Mouse (Mus musculus) left cerebral cortex, adult 2 months (tissue): Measurements from ENCODE around the gene Sgo2a. TPM values are rescaled to one million over a fixed set of nuclear protein-coding genes. Genes with fewer than 3 reads are reported as not detected.

Experiments
- DNase-seq, 2 experiments: peaks; one replicate each; pipeline ENCODE4 v3.0.0; 2021 to 2022; ENCODE audit warnings: low spot score in 2 of 2, mixed read lengths in 1 of 2; ENCODE audit errors: extremely low spot score in 1 of 2
- H3K27ac ChIP-seq: fragments of 200-600 bp; 2 replicates; pipeline ENCODE4 v1.8.1; 2022
- H3K4me3 ChIP-seq: fragments of 200-600 bp; 2 replicates; pipeline ENCODE4 v1.8.1; 2022
- CTCF ChIP-seq: fragments of 200-600 bp; IDR thresholded peaks from 2 replicates; pipeline ENCODE4 v1.8.1; 2022; ENCODE audit warnings: antibody characterized with exemption, mild to moderate bottlenecking, moderate library complexity
- intact Hi-C: fragments of 180-260 bp; cut with DNase I; formaldehyde crosslinking; loops from one replicate; pipeline ENCODE4 v1.15.1; 2025
- long read RNA-seq, 2 experiments: library from polyadenylated mRNA; stranded (forward); transcript quantifications; one replicate each; pipeline ENCODE4 v2.0.0; 2021; ENCODE audit warnings: borderline mapping rate in 2 of 2
- total RNA-seq, 2 experiments: library from RNA; stranded (reverse); gene quantifications; 2 replicates each; pipeline ENCODE4 v1.2.3; 2021

Sgo2a gene
- total RNA-seq, result under 1 TPM; 0.35 to 0.54 TPM
- long read RNA-seq, experiment 1, result 0 reads
- long read RNA-seq, experiment 2, result 0 reads

DNA sequence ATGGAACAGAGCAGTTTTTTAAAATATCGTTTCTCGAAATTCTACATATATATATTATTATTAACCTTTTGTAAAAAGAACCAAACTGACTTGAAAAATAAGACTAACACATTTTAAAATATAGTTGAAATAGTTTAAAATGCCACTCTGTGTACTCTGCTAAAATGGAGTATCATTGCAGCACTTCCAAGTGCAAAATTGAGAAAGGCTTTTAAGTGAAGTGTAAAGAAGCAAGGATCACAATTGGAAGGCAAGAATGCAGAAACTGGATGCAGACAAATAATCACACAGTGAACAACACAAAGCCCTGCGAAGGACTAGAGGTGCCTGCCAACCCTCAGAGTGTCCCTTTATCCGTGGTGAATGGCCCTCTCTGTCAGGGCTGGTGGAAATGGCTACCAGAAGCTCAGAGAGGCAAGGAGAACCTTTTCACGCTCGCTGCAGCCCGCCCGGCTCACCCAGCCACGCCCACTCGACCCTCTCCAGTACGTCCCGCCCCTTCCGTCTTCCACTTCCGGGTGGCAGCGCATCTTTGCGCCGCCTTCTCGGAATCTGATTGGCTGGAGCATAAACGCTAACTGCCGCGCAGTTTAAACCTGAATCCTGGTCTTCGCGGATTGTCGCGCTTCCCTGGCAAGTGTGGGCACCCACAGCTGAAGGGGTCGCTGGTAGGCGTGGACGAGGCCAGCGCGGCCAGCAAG is at the start of gene Sgo2a:
Sgo2a (plus strand) TSS at position 540 of the 701 bp plus-strand sequence.
- peak; percentile 86 to 88 for DNase-seq
- peak within 1 kb of the TSS; percentile 75 for H3K27ac ChIP-seq
- intact Hi-C loops, result loop anchor here (1.0 kb wide), 1 partner anchor 25 kb away; no protein-coding TSS in a partner anchor
- H3K4me3 ChIP-seq, result peak within 1 kb of the TSS; percentile 89
- TF ChIP-seq CTCF, result no peak

- intact Hi-C loops, result loop anchor here (5.0 kb wide), 1 partner anchor 175 kb away; the partner anchor contains the start of gene Spats2l
- TF ChIP-seq CTCF, result no peak
- Histone ChIP-seq H3K27ac (no peak overlapping the region), H3K4me3 (no peak overlapping the region)
- no peak for DNase-seq
Measured at GRCm38 (mm10) chr1:57947552-57948347, 48.0 kb upstream of the Sgo2a start.

DNA sequence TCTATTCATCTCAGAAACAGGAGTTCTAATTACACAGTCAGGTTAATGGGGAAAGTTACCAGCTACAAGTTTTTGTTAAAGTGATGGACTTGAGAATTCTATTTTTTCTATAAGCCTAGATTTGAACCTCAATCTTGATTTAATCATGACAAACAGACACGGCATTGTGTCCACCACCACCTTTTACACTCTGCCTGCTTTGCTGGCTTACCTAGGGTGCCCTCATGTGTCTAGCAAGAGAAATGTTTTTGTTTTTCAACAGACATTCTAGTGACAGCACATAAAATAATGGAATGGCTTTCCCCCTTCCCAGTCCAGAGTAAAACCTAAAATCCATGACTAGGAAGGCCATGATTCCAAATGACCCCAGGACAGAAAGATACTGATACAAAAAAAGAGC is 46.6 kb upstream of the Sgo2a start:
- no peak overlapping the region for H3K4me3 ChIP-seq
- no peak for DNase-seq
- H3K27ac ChIP-seq, result no peak overlapping the region
- intact Hi-C loops, result loop anchor here (1.0 to 5.0 kb wide), 2 partner anchors 177 to 520 kb away; partner anchors contain the start of gene Spats2l
- peak; percentile 65 for TF ChIP-seq CTCF

DNA sequence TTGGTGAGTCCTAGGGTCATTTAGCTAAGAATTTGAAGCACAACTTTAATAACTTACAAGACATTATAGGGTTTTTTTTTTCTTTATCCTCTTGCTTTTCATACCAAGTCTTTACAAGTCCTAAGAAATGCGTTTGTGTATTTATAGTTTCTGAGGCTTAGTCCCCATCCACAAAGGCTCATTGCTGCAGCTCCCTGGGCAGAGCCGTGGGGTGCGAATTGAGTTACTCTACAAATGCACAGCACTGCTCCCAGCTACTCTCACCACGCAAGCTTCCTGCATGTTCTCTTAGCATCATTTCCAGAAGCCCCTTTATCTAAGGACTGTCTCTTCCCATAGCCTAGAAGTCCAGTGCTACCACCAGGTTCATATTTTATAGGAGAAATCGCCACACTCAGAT is 46.1 kb upstream of the Sgo2a start:
- Histone ChIP-seq H3K4me3 (no peak overlapping the region), H3K27ac (no peak overlapping the region)
- TF ChIP-seq CTCF, result no peak
- DNase-seq, result no peak
- intact Hi-C loops, result loop anchor here (1.0 to 5.0 kb wide), 2 partner anchors 177 to 520 kb away; partner anchors contain the start of gene Spats2l

DNA sequence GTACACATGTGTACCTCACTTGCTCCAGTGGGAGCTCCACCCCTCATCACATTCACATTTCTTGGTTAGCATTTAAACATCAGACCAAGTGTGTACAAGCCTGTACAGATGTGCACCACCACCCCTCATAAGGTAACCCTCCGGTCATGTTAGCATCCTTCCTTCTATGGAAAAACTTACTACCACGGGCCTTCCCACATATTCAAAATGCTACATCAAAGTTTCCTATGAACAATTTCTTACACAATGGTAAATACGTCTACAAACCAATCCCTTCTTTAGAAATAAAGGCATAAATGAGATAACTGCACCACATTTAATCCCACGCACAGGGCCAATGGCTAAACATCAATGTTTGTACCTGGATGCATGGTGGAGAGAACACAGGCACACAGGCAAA is 43.3 kb upstream of the Sgo2a start:
- no peak for TF ChIP-seq CTCF
- H3K4me3 ChIP-seq, result no peak overlapping the region
- no peak for DNase-seq
- no peak overlapping the region for H3K27ac ChIP-seq
- intact Hi-C loops, result no loop called here

DNA sequence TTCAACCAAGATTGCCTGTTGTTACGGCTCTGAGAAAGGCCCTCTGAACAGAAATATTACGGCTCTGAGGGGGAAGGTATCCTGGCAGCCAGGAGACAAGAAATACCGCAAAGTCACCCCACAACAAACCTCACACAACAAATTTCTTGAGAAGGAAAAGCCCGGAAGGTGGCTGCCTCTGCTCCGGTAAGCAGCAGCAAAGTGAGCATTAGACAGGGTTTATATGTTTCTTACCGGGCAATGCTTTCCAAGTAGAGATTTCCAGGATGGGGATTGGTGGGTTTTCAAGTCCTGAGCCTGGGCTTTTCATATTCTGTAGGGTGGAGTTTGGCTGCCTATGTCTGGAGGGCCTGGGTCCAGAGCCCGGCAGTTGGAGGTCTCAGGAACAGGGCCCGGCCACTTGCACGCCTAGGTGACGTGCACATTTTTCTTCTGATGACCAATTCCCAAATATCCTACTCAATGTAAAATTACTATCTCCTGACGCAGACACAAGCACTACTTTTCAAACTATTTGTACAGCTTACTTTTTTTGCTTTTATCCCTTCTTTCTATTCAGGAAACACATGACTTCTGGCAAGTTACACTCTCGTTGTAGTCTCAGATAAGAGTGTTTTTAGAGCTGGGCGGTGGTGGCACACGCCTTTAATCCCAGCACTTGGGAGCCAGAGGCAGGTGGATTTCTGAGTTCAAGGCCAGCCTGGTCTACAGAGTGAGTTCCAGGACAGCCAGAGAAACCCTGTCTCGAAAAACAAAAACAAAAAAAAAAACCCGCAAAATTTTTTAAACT is 42.0 kb upstream of the Sgo2a start:
- H3K27ac ChIP-seq, result no peak overlapping the region
- H3K4me3 ChIP-seq, result no peak overlapping the region
- no peak for DNase-seq
- intact Hi-C loops, result no loop called here
- TF ChIP-seq CTCF, result no peak

- intact Hi-C loops, result no loop called here
- TF ChIP-seq CTCF, result no peak
- Histone ChIP-seq H3K4me3 (no peak overlapping the region), H3K27ac (no peak overlapping the region)
- DNase-seq, result no peak
Measured at GRCm38 (mm10) chr1:57954376-57954765, 41.4 kb upstream of the Sgo2a start.

DNA sequence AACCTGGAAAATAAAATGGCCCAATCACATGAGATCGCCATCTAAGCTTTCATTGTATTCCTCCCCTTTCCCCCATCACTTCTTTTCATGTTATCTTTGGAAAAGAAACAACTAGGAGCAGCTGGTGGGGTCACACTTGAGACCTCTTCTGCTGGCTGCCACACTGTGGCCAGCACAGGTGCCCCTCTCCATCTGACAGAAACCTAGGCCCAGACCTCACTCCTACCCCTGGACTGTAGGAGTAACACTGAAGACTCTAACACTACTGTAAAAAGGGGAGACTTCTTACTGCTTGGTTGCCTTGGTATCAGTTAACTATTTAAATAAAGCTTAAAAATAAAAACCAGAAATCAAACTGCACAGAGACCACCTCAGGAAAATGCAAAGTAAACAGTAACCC is 40.0 kb upstream of the Sgo2a start:
- no peak overlapping the region for H3K27ac ChIP-seq
- TF ChIP-seq CTCF, result no peak
- DNase-seq, result no peak
- no peak overlapping the region for H3K4me3 ChIP-seq
- intact Hi-C loops, result no loop called here

DNA sequence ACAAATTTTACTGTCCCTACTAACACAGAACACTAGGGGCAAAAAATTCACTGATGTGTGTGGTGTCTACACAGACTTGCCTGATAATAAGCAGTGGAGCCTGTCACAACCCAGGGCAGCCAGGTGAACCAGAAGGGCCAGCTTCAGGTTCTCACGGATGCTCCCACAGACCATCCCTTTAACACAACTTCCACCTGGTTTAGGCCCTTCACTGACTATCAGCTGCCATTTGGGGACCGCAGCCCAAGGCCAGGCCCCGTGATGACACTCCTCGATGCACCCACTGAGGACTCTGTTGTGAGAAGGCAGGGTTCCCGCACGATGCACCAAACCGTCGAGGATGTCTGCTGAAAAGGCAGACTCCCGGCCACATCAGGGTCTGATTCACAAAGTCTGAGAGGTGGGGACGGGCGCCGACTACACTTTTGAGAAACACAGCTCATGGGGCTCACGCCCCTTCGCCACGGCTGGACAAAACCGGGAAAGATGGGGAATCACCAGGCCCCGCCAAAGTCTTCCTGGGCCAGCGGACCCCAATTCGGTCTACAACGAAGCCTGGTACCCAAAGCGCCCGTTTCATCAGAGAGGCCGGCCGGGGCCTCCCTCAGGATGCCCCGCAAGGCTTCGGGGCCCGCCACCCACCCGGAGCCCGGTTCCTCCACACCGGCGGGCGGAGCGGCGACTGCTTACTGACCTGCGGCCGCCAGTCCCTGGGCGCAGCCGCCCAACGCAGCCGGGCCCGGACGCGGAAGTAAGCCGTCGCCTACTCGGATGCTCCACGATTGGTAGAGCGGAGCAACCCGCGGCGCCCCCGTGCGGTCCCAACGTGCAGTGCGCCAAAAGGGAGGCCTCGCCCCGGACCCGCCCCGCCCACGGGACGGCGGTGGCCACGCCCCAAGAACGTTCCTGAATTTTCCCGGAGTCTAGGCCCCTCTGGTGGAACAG is 26.2 kb upstream of the Sgo2a start:
- Histone ChIP-seq H3K27ac (peak overlapping the region; percentile 85), H3K4me3 (peak overlapping the region; percentile 70)
- intact Hi-C loops, result loop anchor here (1.0 to 10.0 kb wide), 5 partner anchors 26 to 542 kb away; partner anchors contain the start of genes Aox1 and Sgo2a
- peak; percentile 89 for TF ChIP-seq CTCF
- peak; percentile 96 to 98 for DNase-seq

DNA sequence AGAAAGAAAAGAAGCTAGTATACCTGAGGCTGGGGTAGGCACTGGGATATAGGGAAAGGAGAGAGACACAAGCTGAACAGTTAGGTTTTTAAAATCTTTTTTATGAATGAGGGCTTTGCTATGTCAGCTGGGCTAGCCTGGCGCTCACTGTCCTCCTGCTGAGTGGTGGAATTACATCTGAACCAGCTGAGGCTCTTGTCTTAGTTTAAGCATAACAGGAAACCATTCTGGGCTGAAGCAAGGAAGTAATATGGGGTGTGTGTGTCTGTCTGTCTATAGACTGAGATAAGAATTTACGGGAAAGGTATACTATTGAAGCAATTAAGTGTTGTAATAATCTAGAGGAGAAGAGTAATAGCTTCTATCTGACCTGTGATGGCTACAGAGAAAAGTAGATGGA is 24.2 kb upstream of the Sgo2a start:
- TF ChIP-seq CTCF, result no peak
- H3K4me3 ChIP-seq, result no peak overlapping the region
- DNase-seq, result no peak
- H3K27ac ChIP-seq, result no peak overlapping the region
- intact Hi-C loops, result loop anchor here (5.0 kb wide), 1 partner anchor 56 kb away; the partner anchor contains the start of gene Aox1

- H3K27ac ChIP-seq, result no peak overlapping the region
- no peak for TF ChIP-seq CTCF
- intact Hi-C loops, result no loop called here
- DNase-seq, result no peak
- no peak overlapping the region for H3K4me3 ChIP-seq
Measured at GRCm38 (mm10) chr1:57976860-57977259, 18.9 kb upstream of the Sgo2a start.
